Mouse (Mus musculus) bone marrow macrophage, adult 2 months (primary cell): Measurements from ENCODE around the gene Tmem14a. TPM values are rescaled to one million over a fixed set of nuclear protein-coding genes. Genes with fewer than 3 reads are reported as not detected.

Experiments
- H3K27ac ChIP-seq: 2 replicates; pipeline ENCODE4 v1.5.1; 2012; ENCODE audit warnings: low read depth, low read length; ENCODE audit not compliant: insufficient read depth
- H3K4me1 ChIP-seq: 2 replicates; pipeline ENCODE4 v1.6.1; 2012; ENCODE audit warnings: low read length; ENCODE audit not compliant: control insufficient read depth, insufficient read depth
- H3K4me3 ChIP-seq: 2 replicates; pipeline ENCODE4 v1.5.1; 2012; ENCODE audit warnings: mild to moderate bottlenecking, low read length, moderate library complexity; ENCODE audit not compliant: insufficient read depth
- CTCF ChIP-seq: IDR thresholded peaks from 2 replicates; pipeline ENCODE4 v1.5.1; 2012; ENCODE audit warnings: low read depth, mild to moderate bottlenecking, low read length, moderate library complexity
- POLR2A ChIP-seq: IDR thresholded peaks from 2 replicates; pipeline ENCODE4 v1.6.1; 2012; ENCODE audit warnings: mild to moderate bottlenecking, low read depth, low read length, borderline replicate concordance
- polyA plus RNA-seq: library from polyadenylated mRNA; stranded (reverse); fragments of >200 nt; gene quantifications from 2 replicates; pipeline ENCODE4 v1.2.4, GENCODE M21; 2012; ENCODE audit not compliant: missing spikeins, insufficient read depth, insufficient read length

The Tmem14a gene
- polyA plus RNA-seq, 1 experiment: 3.5 TPM

GRCm38 (mm10) chr1:21235359-21235758, 17.0 kb downstream of the Tmem14a start:
- H3K4me3 ChIP-seq: no peak overlapping the region
- H3K4me1 ChIP-seq: peaks cover 5% of the 10 kb centered on the region
- TF ChIP-seq CTCF: no peak
- TF ChIP-seq POLR2A: no peak
- H3K27ac ChIP-seq: no peak overlapping the region

GRCm38 (mm10) chr1:21239911-21240898, 21.8 kb downstream of the Tmem14a start, which contains the start of gene Gsta3:
Gene Gsta3 (plus strand): TSS chr1:21240589.
- Histone ChIP-seq H3K4me1 (peaks cover 15% of the 10 kb centered on the region), H3K27ac (no peak within 1 kb of the TSS), H3K4me3 (no peak within 1 kb of the TSS)
- no peak for TF ChIP-seq POLR2A
- no peak for TF ChIP-seq CTCF

GRCm38 (mm10) chr1:21241096-21241495, 22.7 kb downstream of the Tmem14a start:
- Histone ChIP-seq H3K27ac (no peak overlapping the region), H3K4me3 (no peak overlapping the region), H3K4me1 (peaks cover 15% of the 10 kb centered on the region)
- TF ChIP-seq CTCF (no peak), POLR2A (no peak)

DNA sequence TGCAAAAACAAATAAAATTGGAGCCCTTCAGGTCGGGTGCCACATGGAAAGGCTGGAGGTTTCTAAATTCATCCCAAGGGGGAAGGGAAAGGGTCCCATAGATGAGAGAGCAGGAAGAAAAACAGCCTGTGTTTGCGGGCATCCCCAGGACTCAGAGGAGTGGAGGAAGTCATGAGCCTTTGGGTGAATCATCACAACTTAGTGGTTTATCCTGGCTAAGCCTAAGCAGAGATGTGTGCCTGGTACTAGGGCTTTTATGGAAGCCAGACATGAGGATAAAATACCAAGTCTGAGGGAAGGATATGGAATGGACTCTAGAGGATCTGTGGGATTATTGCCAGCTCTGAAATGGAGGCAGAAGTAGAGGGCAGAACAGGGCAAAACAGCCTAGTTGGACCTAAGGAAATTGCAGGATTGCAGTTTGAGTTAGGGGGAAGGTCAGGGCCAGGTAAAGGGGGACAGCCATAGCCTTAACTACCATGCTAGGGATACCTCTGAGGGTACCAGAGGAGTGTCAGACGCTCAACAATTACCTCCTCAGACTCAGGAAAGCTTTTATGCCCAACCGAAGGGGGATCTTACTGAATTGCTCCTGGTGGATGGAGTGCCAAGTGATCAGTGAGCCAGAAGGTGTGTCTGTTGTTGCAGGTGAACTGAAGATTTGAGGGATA, 26.1 kb downstream of the Tmem14a start:
- TF ChIP-seq POLR2A (no peak), CTCF (no peak)
- Histone ChIP-seq H3K4me1 (peaks cover 15% of the 10 kb centered on the region), H3K27ac (no peak overlapping the region)

DNA sequence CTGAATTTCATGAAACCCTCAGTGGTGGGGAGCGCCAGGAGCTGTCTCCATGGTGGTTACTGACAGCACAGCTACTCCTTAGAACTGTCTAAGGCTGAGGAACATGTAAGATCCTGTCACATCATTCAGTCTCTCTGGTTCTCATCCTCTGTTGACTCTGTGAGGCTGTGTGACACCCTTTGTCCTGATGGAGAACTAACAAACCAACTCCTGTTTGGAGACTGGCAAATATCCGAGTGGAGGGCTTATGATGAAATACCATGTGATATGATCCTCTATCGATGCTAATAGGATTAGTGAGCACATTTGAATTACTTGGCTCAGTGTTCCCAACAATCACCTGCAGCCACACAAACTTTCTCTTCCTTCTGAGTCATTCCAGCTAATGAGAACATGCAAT, 27.8 kb downstream of the Tmem14a start:
- Histone ChIP-seq H3K4me3 (no peak overlapping the region), H3K27ac (no peak overlapping the region), H3K4me1 (peaks cover 8% of the 10 kb centered on the region)
- no peak for TF ChIP-seq POLR2A
- TF ChIP-seq CTCF: no peak

More for the DNA sequence above, 26.1 kb downstream of the Tmem14a start:
- H3K4me3 ChIP-seq: no peak overlapping the region

- no peak overlapping the region for H3K27ac ChIP-seq
- no peak for TF ChIP-seq POLR2A
- TF ChIP-seq CTCF: no peak
Measured at GRCm38 (mm10) chr1:21247896-21248295, 29.5 kb downstream of the Tmem14a start.

DNA sequence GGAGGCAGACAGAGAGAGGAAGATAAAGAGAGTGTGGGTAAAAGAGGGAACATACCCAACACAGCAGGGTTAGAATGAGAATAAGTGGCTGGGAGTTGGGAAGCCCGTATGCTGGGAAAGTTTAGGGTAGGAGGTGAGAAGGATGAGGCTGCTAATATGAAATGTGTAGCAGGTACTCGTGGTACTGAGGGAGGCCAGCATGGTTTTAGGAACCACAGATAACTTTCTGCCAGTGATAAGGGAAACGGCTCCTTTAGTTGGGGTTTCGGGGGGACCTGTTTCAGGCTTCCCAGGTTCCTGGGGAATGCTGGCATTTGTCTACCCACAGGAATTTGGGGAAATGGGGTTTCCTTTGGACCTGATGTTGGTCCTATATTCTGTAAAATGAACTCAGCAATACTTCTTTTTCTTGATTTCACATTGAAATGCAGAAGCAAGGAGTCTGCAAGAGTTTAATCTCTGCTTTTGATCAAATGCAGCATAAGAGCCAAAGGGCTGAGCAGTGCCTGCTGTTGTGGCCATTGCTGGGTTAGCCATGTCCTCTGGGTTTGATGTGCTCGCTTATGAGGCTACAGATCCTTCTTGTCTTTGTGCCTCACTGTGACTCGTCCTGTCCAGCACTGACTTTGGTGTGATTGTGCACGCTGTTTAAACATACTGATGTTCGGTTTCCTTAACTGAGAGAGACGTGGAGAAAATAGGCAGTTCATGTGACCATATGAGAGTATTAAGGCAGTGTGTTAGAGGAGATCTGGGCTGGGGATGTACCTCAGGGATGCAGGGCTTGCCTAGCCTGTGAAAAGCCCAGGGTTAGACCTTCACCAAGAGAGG, 30.4 kb downstream of the Tmem14a start:
- TF ChIP-seq POLR2A (no peak), CTCF (no peak)
- Histone ChIP-seq H3K4me1 (peaks cover 8% of the 10 kb centered on the region), H3K4me3 (no peak overlapping the region), H3K27ac (no peak overlapping the region)

More at GRCm38 (mm10) chr1:21247896-21248295, 29.5 kb downstream of the Tmem14a start:
- Histone ChIP-seq H3K4me1 (peaks cover 8% of the 10 kb centered on the region), H3K4me3 (no peak overlapping the region)

- TF ChIP-seq POLR2A (no peak), CTCF (no peak)
- H3K4me1 ChIP-seq: no peaks in the 10 kb centered on the region
- no peak overlapping the region for H3K27ac ChIP-seq
- no peak overlapping the region for H3K4me3 ChIP-seq
Measured at GRCm38 (mm10) chr1:21251661-21252060, 33.3 kb downstream of the Tmem14a start.

- Histone ChIP-seq H3K4me1 (no peaks in the 10 kb centered on the region), H3K4me3 (no peak overlapping the region), H3K27ac (no peak overlapping the region)
- TF ChIP-seq CTCF (no peak), POLR2A (no peak)
Measured at GRCm38 (mm10) chr1:21252566-21253302, 34.4 kb downstream of the Tmem14a start.
